Mouse (Mus musculus) ES-Bruce4 (cell line): ENCODE results near the gene Acvr2b.

Experiments used
- CTCF ChIP-seq: IDR thresholded peaks from one replicate; pipeline ENCODE4 v1.8.1; 2011; ENCODE audit warnings: low read depth, low read length
- POLR2A ChIP-seq: IDR thresholded peaks from one replicate; pipeline ENCODE4 v1.8.1; 2011; ENCODE audit warnings: low read length; ENCODE audit not compliant: insufficient read depth

- TF ChIP-seq CTCF, result no peak
- no peak for TF ChIP-seq POLR2A
Measured at GRCm38 (mm10) chr9:119479297-119479696, 77.4 kb downstream of the Acvr2b start.
